Mouse (Mus musculus) R1 (cell line): ENCODE measurements around the gene Defb36.

Experiments used
- DNase-seq: peaks from one replicate; pipeline ENCODE4 v3.0.0-alpha.2; 2018; ENCODE audit warnings: low read depth, low spot score

Defb36 gene

GRCm38 (mm10) chr2:152620367-152621134, 16.4 kb downstream of the Defb36 start:
- DNase-seq: no peak

- DNase-seq: no peak
These were observed 18.0 kb downstream of the Defb36 start for GRCm38 (mm10) chr2:152622151-152622550.

- no peak for DNase-seq
These were observed 18.8 kb downstream of the Defb36 start, which contains the start of gene Defb25 for GRCm38 (mm10) chr2:152622953-152623352. Defb25 (minus strand) TSS chr2:152623053.

GRCm38 (mm10) chr2:152624566-152624965, 20.4 kb downstream of the Defb36 start:
- no peak for DNase-seq

GRCm38 (mm10) chr2:152625256-152625655, 21.1 kb downstream of the Defb36 start:
- DNase-seq: no peak

GRCm38 (mm10) chr2:152626774-152627591, 22.9 kb downstream of the Defb36 start, which contains the start of gene Rem1:
Rem1 (plus strand) TSS chr2:152626951.
- DNase-seq: peak; percentile 46

- no peak for DNase-seq
These were observed 23.9 kb downstream of the Defb36 start for GRCm38 (mm10) chr2:152628066-152628465.

- DNase-seq: no peak
These were observed 25.1 kb downstream of the Defb36 start for GRCm38 (mm10) chr2:152629239-152629638.

GRCm38 (mm10) chr2:152629904-152630303, 25.8 kb downstream of the Defb36 start:
- DNase-seq: no peak

- no peak for DNase-seq
These were observed 29.2 kb downstream of the Defb36 start for GRCm38 (mm10) chr2:152633334-152633733.

- DNase-seq: peak; percentile 65
These were observed 30.2 kb downstream of the Defb36 start for GRCm38 (mm10) chr2:152634311-152634710.

GRCm38 (mm10) chr2:152636246-152637005, 32.3 kb downstream of the Defb36 start:
- DNase-seq: no peak

GRCm38 (mm10) chr2:152637006-152637322, 32.8 kb downstream of the Defb36 start:
- DNase-seq: no peak

- no peak for DNase-seq
These were observed 33.3 kb downstream of the Defb36 start for GRCm38 (mm10) chr2:152637381-152637780.

- no peak for DNase-seq
These were observed 34.7 kb downstream of the Defb36 start for GRCm38 (mm10) chr2:152638865-152639264.

GRCm38 (mm10) chr2:152639406-152640113, 35.4 kb downstream of the Defb36 start:
- DNase-seq: no peak

GRCm38 (mm10) chr2:152652901-152653620, 48.9 kb downstream of the Defb36 start:
- DNase-seq: no peak

GRCm38 (mm10) chr2:152653874-152654715, 50.0 kb downstream of the Defb36 start:
- peak; percentile 45 for DNase-seq

GRCm38 (mm10) chr2:152657398-152657797, 53.3 kb downstream of the Defb36 start:
- DNase-seq: peak; percentile 82

GRCm38 (mm10) chr2:152661163-152661562, 57.0 kb downstream of the Defb36 start:
- no peak for DNase-seq
